Mouse (Mus musculus) limb, embryonic 14.5 days (tissue): ENCODE measurements at regions not wholly inside any gene's neighbourhood (a gene's known extent, or its start where the extent isn't known, plus 50 kb on each side); places are given as distances from the start of the nearest gene placed in this dataset.

Experiments used
- ATAC-seq: fragments of 200-750 bp; cut with Nextera tagmentation; 2 replicates; pipeline ENCODE4 v1.8.0; 2017; ENCODE audit warnings: low read depth, moderate number of reproducible peaks, moderate TSS enrichment; ENCODE audit not compliant: low FRiP score
- DNase-seq: peaks from one replicate; pipeline ENCODE4 v3.0.0-alpha.2; 2015; ENCODE audit warnings: low spot score
- H3K27ac ChIP-seq: fragments of 300-500 bp; sonication (generic); replicated peaks from 2 replicates; pipeline ENCODE4 v1.5.1; 2014; ENCODE audit warnings: low read depth, mild to moderate bottlenecking, low read length, moderate library complexity, mixed read lengths
- H3K27me3 ChIP-seq: fragments of 300-500 bp; sonication (generic); 2 replicates; pipeline ENCODE4 v1.6.1; 2014; ENCODE audit warnings: low read length, mixed read lengths; ENCODE audit not compliant: control insufficient read depth, insufficient read depth
- H3K36me3 ChIP-seq: fragments of 300-500 bp; sonication (generic); 2 replicates; pipeline ENCODE4 v1.6.1; 2014; ENCODE audit warnings: mild to moderate bottlenecking, low read length, moderate library complexity, mixed read lengths; ENCODE audit not compliant: control insufficient read depth, insufficient read depth
- H3K4me1 ChIP-seq: fragments of 300-500 bp; sonication (generic); 2 replicates; pipeline ENCODE4 v1.6.1; 2014; ENCODE audit warnings: antibody characterized with exemption, low read length, mixed read lengths; ENCODE audit not compliant: control insufficient read depth, insufficient read depth
- H3K4me2 ChIP-seq: fragments of 300-500 bp; sonication (generic); replicated peaks from 2 replicates; pipeline ENCODE4 v1.6.1; 2014; ENCODE audit warnings: low read depth, mild to moderate bottlenecking, low read length, moderate library complexity; ENCODE audit not compliant: severe bottlenecking
- H3K4me3 ChIP-seq: fragments of 300-500 bp; sonication (generic); replicated peaks from 2 replicates; pipeline ENCODE4 v1.5.1; 2014; ENCODE audit warnings: low read length
- H3K9ac ChIP-seq: fragments of 300-500 bp; sonication (generic); 2 replicates; pipeline ENCODE4 v1.6.1; 2014; ENCODE audit warnings: mild to moderate bottlenecking, low read depth, low read length, moderate library complexity; ENCODE audit not compliant: severe bottlenecking
- H3K9me3 ChIP-seq: fragments of 300-500 bp; sonication (generic); 2 replicates; pipeline ENCODE4 v1.6.1; 2016; ENCODE audit warnings: low read length; ENCODE audit not compliant: control insufficient read depth
- POLR2A ChIP-seq: fragments of 200-500 bp; IDR thresholded peaks from 2 replicates; pipeline ENCODE4 v1.8.0; 2012; ENCODE audit warnings: inconsistent platforms, mild to moderate bottlenecking, moderate library complexity, borderline replicate concordance; ENCODE audit not compliant: insufficient read depth, insufficient read length; ENCODE audit errors: extremely low read depth
- WGBS: fragments of 180-500 bp; shearing (Covaris S2); extraction: QIAGEN DNeasy Blood & Tissue Kit; methylation state at CpG from one replicate; pipeline ENCODE4 v1.1.7; 2014; 5-methylcytosine and 5-hydroxymethylcytosine counted together

GRCm38 (mm10) chr14:89142994-89143686 lies 671.9 kb upstream of the Pcdh20 start:
- H3K4me2 ChIP-seq, result no peak overlapping the region
- no peak for DNase-seq
- no peaks in the 10 kb centered on the region for H3K9me3 ChIP-seq
- no peak for TF ChIP-seq POLR2A
- H3K27me3 ChIP-seq, result no peaks in the 10 kb centered on the region
- H3K27ac ChIP-seq, result no peak overlapping the region
- WGBS, result 73% methylated on average over 3 of the region's 3 CpGs
- H3K4me3 ChIP-seq, result no peak overlapping the region
- ATAC-seq, result no peak
- H3K4me1 ChIP-seq, result no peaks in the 10 kb centered on the region
- H3K36me3 ChIP-seq, result no peaks in the 10 kb centered on the region
- no peak overlapping the region for H3K9ac ChIP-seq

- DNase-seq, result no peak
- no peak for TF ChIP-seq POLR2A
- Histone ChIP-seq H3K27ac (no peak overlapping the region), H3K9me3 (no peaks in the 10 kb centered on the region), H3K4me1 (no peaks in the 10 kb centered on the region), H3K4me2 (no peak overlapping the region), H3K4me3 (no peak overlapping the region), H3K9ac (no peak overlapping the region), H3K36me3 (no peaks in the 10 kb centered on the region), H3K27me3 (no peaks in the 10 kb centered on the region)
- ATAC-seq, result no peak
- 59% methylated on average over 4 of the region's 4 CpGs for WGBS
Measured at GRCm38 (mm10) chr14:89099296-89099695, 628.1 kb upstream of the Pcdh20 start.

- 76% methylated on average over 1 of the region's 1 CpGs for whole genome bisulfite sequencing
Measured at GRCm38 (mm10) chr14:89089661-89090060, 618.5 kb upstream of the Pcdh20 start.

GRCm38 (mm10) chr14:89076014-89076413 lies 604.8 kb upstream of the Pcdh20 start:
- Histone ChIP-seq H3K4me2 (no peak overlapping the region), H3K9ac (no peak overlapping the region), H3K9me3 (no peaks in the 10 kb centered on the region), H3K27me3 (no peaks in the 10 kb centered on the region), H3K27ac (no peak overlapping the region), H3K4me3 (no peak overlapping the region), H3K4me1 (no peaks in the 10 kb centered on the region), H3K36me3 (no peaks in the 10 kb centered on the region)
- no peak for TF ChIP-seq POLR2A
- 88% methylated on average over 1 of the region's 1 CpGs for WGBS
- DNase-seq, result no peak
- no peak for ATAC-seq

More at GRCm38 (mm10) chr14:89089661-89090060, 618.5 kb upstream of the Pcdh20 start:
- Histone ChIP-seq H3K4me2 (no peak overlapping the region), H3K9ac (no peak overlapping the region), H3K4me1 (no peaks in the 10 kb centered on the region), H3K27ac (no peak overlapping the region), H3K4me3 (no peak overlapping the region), H3K36me3 (no peaks in the 10 kb centered on the region), H3K9me3 (no peaks in the 10 kb centered on the region), H3K27me3 (no peaks in the 10 kb centered on the region)
- TF ChIP-seq POLR2A, result no peak
- DNase-seq (no peak), ATAC-seq (no peak)

GRCm38 (mm10) chr14:89063971-89064370 lies 592.8 kb upstream of the Pcdh20 start:
- no peak for TF ChIP-seq POLR2A
- Histone ChIP-seq H3K9ac (no peak overlapping the region), H3K4me3 (no peak overlapping the region), H3K27me3 (no peaks in the 10 kb centered on the region), H3K4me2 (no peak overlapping the region), H3K36me3 (no peaks in the 10 kb centered on the region), H3K27ac (no peak overlapping the region), H3K9me3 (no peaks in the 10 kb centered on the region), H3K4me1 (no peaks in the 10 kb centered on the region)
- ATAC-seq, result no peak
- DNase-seq, result no peak
- WGBS, result 97% methylated on average over 1 of the region's 1 CpGs
